Mouse (Mus musculus) gastrocnemius, postnatal 10 days (tissue): ENCODE measurements around the gene 4930502E18Rik. TPM values are rescaled to one million over a fixed set of nuclear protein-coding genes. Genes with fewer than 3 reads are reported as not detected.
"Not testable (repeated sequence)": the region's sequence is repeated elsewhere in the genome, so short reads cannot be mapped to it uniquely, and the experiment has no call there.

Experiments used
- DNase-seq: peaks from one replicate; pipeline ENCODE4 v3.0.0; 2021; ENCODE audit warnings: mixed read lengths
- long read RNA-seq, 2 experiments: library from polyadenylated mRNA; stranded (forward); transcript quantifications; one replicate each; pipeline ENCODE4 v2.0.0; 2021
- total RNA-seq, 2 experiments: library from RNA; stranded (reverse); gene quantifications; 2 replicates each; pipeline ENCODE4 v1.2.3; 2021

4930502E18Rik gene
- not detected for total RNA-seq
- long read RNA-seq, experiment 1, result 0 reads
- long read RNA-seq, experiment 2, result 0 reads

DNA sequence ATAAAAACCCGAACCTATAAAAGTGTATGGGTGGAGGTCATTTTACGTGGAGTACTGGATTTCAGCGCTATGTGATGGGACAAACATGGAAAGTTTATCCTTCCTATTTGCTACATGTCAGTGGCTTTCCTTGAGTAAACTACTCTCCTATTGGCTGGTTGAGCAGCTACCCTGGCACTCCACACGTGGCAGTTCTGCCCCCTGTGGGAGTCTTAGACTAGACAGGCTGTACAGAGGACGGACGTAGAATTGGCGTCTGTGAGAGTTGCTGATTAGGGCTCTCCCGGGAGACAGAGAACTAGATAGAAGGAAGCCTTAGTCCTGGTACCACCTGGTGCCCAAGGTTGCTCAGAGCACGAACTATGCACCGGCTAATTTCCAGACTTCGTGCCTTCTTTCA is at the start of gene 4930502E18Rik:
Gene 4930502E18Rik, plus strand, starts transcription at position 231 of the 400 bp plus-strand sequence.
- no peak for DNase-seq

DNA sequence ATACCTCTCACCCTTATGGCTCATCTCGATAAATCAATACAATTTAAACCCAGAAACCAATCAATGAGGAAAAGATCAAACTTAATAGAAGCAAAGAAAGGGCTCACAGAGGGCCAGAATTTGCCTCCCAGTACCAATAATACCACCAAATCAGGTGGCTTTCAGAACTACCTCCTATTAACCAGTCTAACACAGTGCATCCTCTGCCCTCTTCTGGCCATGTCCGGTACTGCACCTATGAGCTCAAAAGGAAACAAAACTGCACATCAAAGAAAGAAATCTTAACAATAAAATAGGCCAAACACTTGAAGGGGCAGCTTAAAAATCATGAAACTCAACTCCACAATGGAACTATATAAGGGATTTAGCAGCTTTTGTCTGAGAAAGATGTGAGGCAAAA is 47.7 kb upstream of the 4930502E18Rik start:
- peak; percentile 67 for DNase-seq

DNA sequence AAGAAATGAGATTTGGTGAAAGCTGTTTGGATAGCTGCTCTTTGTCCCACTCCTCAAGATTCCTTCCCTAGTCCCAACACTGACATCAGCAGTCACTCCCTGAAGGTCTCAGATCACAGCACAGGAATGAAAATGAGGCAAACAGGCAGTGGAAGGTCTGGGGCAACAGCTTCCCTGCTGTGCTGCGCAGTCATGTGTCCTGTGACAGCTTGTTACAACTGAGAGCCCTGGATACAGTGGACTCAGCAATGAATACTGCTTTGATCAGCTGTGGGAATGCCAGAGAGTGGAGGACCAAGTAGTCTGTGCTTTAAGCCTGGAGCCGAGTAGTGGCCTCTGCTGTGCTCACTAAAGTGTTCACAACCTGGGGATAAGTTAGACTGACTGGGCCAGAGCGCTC is 42.0 kb upstream of the 4930502E18Rik start:
- not testable (repeated sequence) for DNase-seq

GRCm38 (mm10) chrX:53684676-53685075 is 40.0 kb upstream of the 4930502E18Rik start:
- DNase-seq, result not testable (repeated sequence)

GRCm38 (mm10) chrX:53692065-53692464 is 32.6 kb upstream of the 4930502E18Rik start:
- DNase-seq, result no peak

DNA sequence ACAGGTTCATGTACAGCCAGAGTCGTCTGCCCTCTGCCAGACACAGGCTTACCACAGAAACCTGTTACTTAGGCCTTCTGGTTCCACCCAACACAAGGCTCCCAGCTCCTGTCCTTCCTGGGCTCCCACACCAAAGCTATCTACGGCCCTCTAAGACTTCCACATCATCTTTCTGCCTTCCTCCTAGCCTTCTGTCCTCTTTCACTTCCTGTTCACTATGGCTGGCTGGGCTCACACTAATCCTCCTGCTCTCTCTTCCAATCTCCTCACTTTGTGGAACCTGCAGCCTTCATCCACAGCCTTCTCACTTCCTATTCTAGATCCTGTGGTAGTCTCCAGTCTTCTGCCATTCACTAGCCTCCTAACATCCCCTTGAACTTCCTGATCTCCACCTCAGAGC is 31.5 kb upstream of the 4930502E18Rik start:
- DNase-seq, result no peak

- DNase-seq, result no peak
Measured at GRCm38 (mm10) chrX:53694008-53694777, 30.4 kb upstream of the 4930502E18Rik start.

GRCm38 (mm10) chrX:53699225-53699624 is 25.4 kb upstream of the 4930502E18Rik start:
- no peak for DNase-seq

DNA sequence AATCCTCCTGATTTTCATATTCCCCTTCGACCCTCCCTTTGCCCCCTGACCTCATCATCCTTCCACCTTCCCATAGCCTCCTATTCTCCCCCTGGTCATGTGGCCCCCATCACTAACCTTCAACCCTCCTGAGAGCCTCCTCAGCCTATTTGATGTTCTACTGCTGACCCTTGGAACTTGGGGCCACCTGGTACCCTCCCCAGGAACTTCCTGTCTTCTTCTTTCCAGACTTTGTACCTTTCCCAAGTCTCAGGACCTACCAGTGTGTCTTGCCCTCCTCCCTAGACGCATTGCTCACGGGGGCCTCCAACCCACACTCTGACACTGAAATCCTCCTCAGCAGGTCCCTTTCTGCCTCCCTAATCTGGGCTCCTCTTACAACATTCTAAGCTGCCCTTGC is 22.0 kb upstream of the 4930502E18Rik start:
- DNase-seq, result no peak

GRCm38 (mm10) chrX:53715942-53716322 is 8.7 kb upstream of the 4930502E18Rik start:
- DNase-seq, result no peak

GRCm38 (mm10) chrX:53716323-53717182 is 8.1 kb upstream of the 4930502E18Rik start:
- peak; percentile 34 for DNase-seq

DNA sequence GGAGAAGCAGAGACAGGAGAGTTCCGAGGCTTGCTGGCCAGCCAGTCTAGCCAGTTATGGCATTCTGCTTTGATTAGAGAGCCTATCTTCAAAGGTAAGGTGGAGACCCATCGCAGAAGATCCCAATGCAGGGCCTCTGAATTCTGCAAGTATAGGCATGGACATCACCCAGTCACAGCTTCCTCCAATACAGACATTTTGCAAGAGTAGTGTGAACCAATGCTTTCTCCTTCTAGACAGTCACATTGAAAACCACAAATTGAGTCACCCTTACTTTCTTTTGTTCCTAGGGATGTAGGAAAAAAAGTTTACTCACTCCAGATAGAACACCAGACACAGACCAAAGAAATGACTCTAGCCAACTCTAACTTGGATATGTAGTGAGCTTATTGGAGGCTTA is 4.3 kb downstream of the 4930502E18Rik start:
- no peak for DNase-seq

- no peak for DNase-seq
Measured at GRCm38 (mm10) chrX:53752851-53753250, 28.2 kb downstream of the 4930502E18Rik start.

DNA sequence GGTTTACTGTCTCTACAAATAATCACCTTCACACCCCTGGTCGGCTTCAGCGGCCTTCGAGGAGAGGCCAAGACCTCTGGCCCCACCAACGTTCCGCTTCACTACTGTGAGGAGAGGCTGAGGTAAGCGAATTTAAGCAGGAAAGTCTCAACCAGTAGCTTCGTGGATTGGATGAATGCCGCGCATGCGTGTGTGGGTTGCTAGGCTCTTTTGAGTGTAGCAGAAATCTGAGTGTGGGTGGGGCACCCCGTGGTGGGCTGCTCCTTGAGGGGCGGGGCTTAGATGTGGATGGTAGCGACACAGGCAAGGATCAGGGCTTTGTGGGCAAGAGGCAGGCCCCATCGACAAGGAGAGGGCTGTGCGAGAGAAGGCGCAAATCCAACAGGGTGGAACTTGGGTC is 33.1 kb downstream of the 4930502E18Rik start, which contains the start of gene 1700013H16Rik:
Gene 1700013H16Rik, minus strand, starts transcription at position 96 of the 400 bp plus-strand sequence.
- no peak for DNase-seq

GRCm38 (mm10) chrX:53776276-53776675 is 51.6 kb downstream of the 4930502E18Rik start, which contains the start of gene Zfp36l3:
Zfp36l3 (minus strand) TSS chrX:53776394.
- DNase-seq, result no peak

Other genes starting within 250 kb of the 4930502E18Rik start
- gene Rtl8c, start 116.8 kb upstream of the 4930502E18Rik start, total RNA-seq, result 10 to 100 TPM; 15.1 to 16.7 TPM
- gene Gm14597, start 115.8 kb upstream of the 4930502E18Rik start, total RNA-seq, result not detected
- 100 to 1,000 TPM; 106 to 114 TPM for gene Rtl8a, start 81.1 kb upstream of the 4930502E18Rik start, total RNA-seq
- 10 to 100 TPM; 87.2 to 94.8 TPM for gene Rtl8b, start 54.4 kb upstream of the 4930502E18Rik start, total RNA-seq
- gene 1700013H16Rik, start 33.0 kb downstream of the 4930502E18Rik start, total RNA-seq, result not detected
- gene Zfp36l3, start 51.6 kb downstream of the 4930502E18Rik start, total RNA-seq, result not detected
- 1 to 10 TPM in 1 of 2 experiments, under 1 TPM in 1; 0.75 to 1.1 TPM for gene Xlr, start 72.9 kb downstream of the 4930502E18Rik start, total RNA-seq